Mouse (Mus musculus): ENCODE measurements around the gene Gm17359. TPM values are rescaled to one million over a fixed set of nuclear protein-coding genes. Genes with fewer than 3 reads are reported as not detected.
A peak's percentile ranks its signal among the peaks of the same experiment; 100 is the strongest.

Gene Gm17359
- total and polyA plus RNA-seq, 2 experiments from 2014 or later, result not detected

GRCm38 (mm10) chr3:79452696-79453263 lies 116.3 kb downstream of the Gm17359 start:
- ATAC-seq (ENCODE audit: low FRiP score) (no peak), DNase-seq (ENCODE audit: low spot score) (peak; percentile 52)
- no peak overlapping the region for H3K27ac ChIP-seq (ENCODE audit: low read depth, low read length)
- WGBS, result 27% methylated on average over 14 of the region's 14 CpGs
- H3K9ac ChIP-seq (replicated peaks; ENCODE audit: low read length, poor library complexity, severe bottlenecking), result no peak overlapping the region
- no peak for TF ChIP-seq CTCF (IDR thresholded peaks at IDR 0.05)
- H3K4me1 ChIP-seq (ENCODE audit: insufficient read depth, low read length), result no peaks in the 10 kb centered on the region
- H3K9me3 ChIP-seq (ENCODE audit: low read length), result no peaks in the 10 kb centered on the region
- H3K4me2 ChIP-seq (ENCODE audit: low read depth, low read length, poor library complexity, severe bottlenecking), result no peak overlapping the region
- H3K4me3 ChIP-seq (ENCODE audit: low read depth, low read length), result no peak overlapping the region
- no peaks in the 10 kb centered on the region; the same call in 1 of the 2 replicates for H3K36me3 ChIP-seq (ENCODE audit: insufficient read depth, low read length)
- H3K27me3 ChIP-seq (ENCODE audit: insufficient read depth, low read length), result no peaks in the 10 kb centered on the region

GRCm38 (mm10) chr3:79455761-79456160 lies 119.3 kb downstream of the Gm17359 start:
- no peak for TF ChIP-seq CTCF (IDR thresholded peaks at IDR 0.05)
- DNase-seq (ENCODE audit: low spot score) (no peak), ATAC-seq (ENCODE audit: low FRiP score) (no peak)
- no peaks in the 10 kb centered on the region for H3K9me3 ChIP-seq (ENCODE audit: low read length)
- H3K9ac ChIP-seq (replicated peaks; ENCODE audit: low read length, poor library complexity, severe bottlenecking), result no peak overlapping the region
- H3K4me2 ChIP-seq (ENCODE audit: low read depth, low read length, poor library complexity, severe bottlenecking), result no peak overlapping the region
- 69% methylated on average over 11 of the region's 11 CpGs for WGBS
- H3K4me3 ChIP-seq (ENCODE audit: low read depth, low read length), result no peak overlapping the region
- H3K27ac ChIP-seq (ENCODE audit: low read depth, low read length), result no peak overlapping the region
- H3K36me3 ChIP-seq (ENCODE audit: insufficient read depth, low read length), result peaks cover 19% of the 10 kb centered on the region
- no peaks in the 10 kb centered on the region for H3K27me3 ChIP-seq (ENCODE audit: insufficient read depth, low read length)
- H3K4me1 ChIP-seq (ENCODE audit: insufficient read depth, low read length), result no peaks in the 10 kb centered on the region

GRCm38 (mm10) chr3:79458651-79459275 lies 122.3 kb downstream of the Gm17359 start:
- no peak for TF ChIP-seq CTCF (IDR thresholded peaks at IDR 0.05)
- Histone ChIP-seq H3K27ac (ENCODE audit: low read depth, low read length) (no peak overlapping the region), H3K9ac (replicated peaks; ENCODE audit: low read length, poor library complexity, severe bottlenecking) (no peak overlapping the region), H3K36me3 (ENCODE audit: insufficient read depth, low read length) (peaks cover 31% of the 10 kb centered on the region), H3K4me1 (ENCODE audit: insufficient read depth, low read length) (no peaks in the 10 kb centered on the region), H3K9me3 (ENCODE audit: low read length) (no peaks in the 10 kb centered on the region), H3K27me3 (ENCODE audit: insufficient read depth, low read length) (no peaks in the 10 kb centered on the region), H3K4me3 (ENCODE audit: low read depth, low read length) (no peak overlapping the region), H3K4me2 (ENCODE audit: low read depth, low read length, poor library complexity, severe bottlenecking) (no peak overlapping the region)
- ATAC-seq (ENCODE audit: low FRiP score) (no peak), DNase-seq (ENCODE audit: low spot score) (no peak)
- 90% methylated on average over 14 of the region's 14 CpGs for WGBS

- Histone ChIP-seq H3K27me3 (ENCODE audit: insufficient read depth, low read length) (no peaks in the 10 kb centered on the region), H3K9me3 (ENCODE audit: low read length) (no peaks in the 10 kb centered on the region), H3K9ac (replicated peaks; ENCODE audit: low read length, poor library complexity, severe bottlenecking) (no peak overlapping the region), H3K4me1 (ENCODE audit: insufficient read depth, low read length) (no peaks in the 10 kb centered on the region), H3K36me3 (ENCODE audit: insufficient read depth, low read length) (peaks cover 5% of the 10 kb centered on the region; the same call in 1 of the 2 replicates), H3K4me3 (ENCODE audit: low read depth, low read length) (no peak overlapping the region), H3K27ac (ENCODE audit: low read depth, low read length) (no peak overlapping the region), H3K4me2 (ENCODE audit: low read depth, low read length, poor library complexity, severe bottlenecking) (no peak overlapping the region)
- WGBS, result 99% methylated on average over 5 of the region's 5 CpGs
- ATAC-seq (ENCODE audit: low FRiP score) (no peak), DNase-seq (ENCODE audit: low spot score) (no peak)
- TF ChIP-seq CTCF (IDR thresholded peaks at IDR 0.05), result no peak
Observed at GRCm38 (mm10) chr3:79469440-79469839, 133.0 kb downstream of the Gm17359 start.

GRCm38 (mm10) chr3:79472362-79472761 lies 135.9 kb downstream of the Gm17359 start:
- ATAC-seq (ENCODE audit: low FRiP score), result no peak

GRCm38 (mm10) chr3:79474911-79475310 lies 138.4 kb downstream of the Gm17359 start:
- 31% methylated on average over 4 of the region's 4 CpGs for WGBS
- no peaks in the 10 kb centered on the region for H3K9me3 ChIP-seq (ENCODE audit: low read length)
- H3K27me3 ChIP-seq (ENCODE audit: insufficient read depth, low read length), result no peaks in the 10 kb centered on the region
- no peak overlapping the region for H3K27ac ChIP-seq (ENCODE audit: low read depth, low read length)
- H3K36me3 ChIP-seq (ENCODE audit: insufficient read depth, low read length), result peaks cover 9% of the 10 kb centered on the region
- no peak for TF ChIP-seq CTCF (IDR thresholded peaks at IDR 0.05)
- no peak overlapping the region for H3K9ac ChIP-seq (replicated peaks; ENCODE audit: low read length, poor library complexity, severe bottlenecking)
- no peak overlapping the region for H3K4me3 ChIP-seq (ENCODE audit: low read depth, low read length)
- peak; percentile 24; the same call in 1 of the 2 replicates for ATAC-seq (ENCODE audit: low FRiP score)
- H3K4me1 ChIP-seq (ENCODE audit: insufficient read depth, low read length), result no peaks in the 10 kb centered on the region
- DNase-seq (ENCODE audit: low spot score), result peak; percentile 71
- no peak overlapping the region for H3K4me2 ChIP-seq (ENCODE audit: low read depth, low read length, poor library complexity, severe bottlenecking)

More at GRCm38 (mm10) chr3:79472362-79472761, 135.9 kb downstream of the Gm17359 start:
- Histone ChIP-seq H3K4me1 (ENCODE audit: insufficient read depth, low read length) (no peaks in the 10 kb centered on the region), H3K4me2 (ENCODE audit: low read depth, low read length, poor library complexity, severe bottlenecking) (no peak overlapping the region), H3K4me3 (ENCODE audit: low read depth, low read length) (no peak overlapping the region), H3K36me3 (ENCODE audit: insufficient read depth, low read length) (peaks cover 8% of the 10 kb centered on the region), H3K27ac (ENCODE audit: low read depth, low read length) (no peak overlapping the region), H3K27me3 (ENCODE audit: insufficient read depth, low read length) (no peaks in the 10 kb centered on the region), H3K9me3 (ENCODE audit: low read length) (no peaks in the 10 kb centered on the region), H3K9ac (replicated peaks; ENCODE audit: low read length, poor library complexity, severe bottlenecking) (no peak overlapping the region)
- WGBS, result 98% methylated on average over 5 of the region's 5 CpGs
- TF ChIP-seq CTCF (IDR thresholded peaks at IDR 0.05), result no peak
- DNase-seq (ENCODE audit: low spot score), result no peak
